Mouse (Mus musculus): Measurements from ENCODE around the gene Hsf3. TPM values are rescaled to one million over a fixed set of nuclear protein-coding genes. Genes with fewer than 3 reads are reported as not detected.

Gene Hsf3
- polyA plus RNA-seq (2014; fragmentation: Illumina TruSeq; extraction: RNeasy Lipid Tissue Mini Kit (QIAGEN cat#74804); ENCODE audit: low read depth, low replicate concordance) = not detected

DNA sequence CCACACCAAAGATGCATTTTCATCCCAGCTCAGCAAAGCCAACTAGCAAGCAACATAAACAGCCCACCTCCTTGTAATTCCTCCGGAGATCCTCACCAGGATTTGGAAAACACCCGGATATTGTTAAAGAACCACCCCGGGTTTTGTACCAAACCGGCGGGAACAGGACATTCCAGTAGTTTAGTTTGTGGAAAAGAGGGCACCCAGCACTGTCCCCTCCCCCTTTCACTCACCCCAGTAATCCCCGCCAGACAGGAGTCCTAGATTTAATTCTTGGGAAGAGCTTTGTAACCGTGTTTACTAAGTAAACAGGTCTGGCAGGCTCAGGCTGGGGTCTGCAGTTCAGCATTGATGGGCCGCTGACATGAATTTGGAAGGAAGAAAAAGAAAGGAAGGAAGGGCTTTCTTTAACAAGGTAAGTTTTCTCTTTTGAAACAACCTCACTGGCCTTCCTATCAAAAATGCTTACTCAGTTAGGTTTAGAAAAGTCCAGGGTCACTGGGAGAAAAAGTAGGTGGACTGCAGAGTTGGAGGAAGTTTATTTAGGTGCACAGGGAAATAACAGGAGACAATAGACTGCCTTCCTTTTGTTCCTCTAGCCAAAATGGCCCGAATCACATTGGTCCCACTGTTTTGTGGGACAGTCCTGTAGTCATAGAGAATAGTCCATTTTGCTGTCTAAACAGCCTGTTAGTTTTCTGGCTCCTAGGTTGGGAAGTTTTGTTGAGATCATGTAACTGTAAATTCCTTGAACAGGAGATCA, at the start of gene Hsf3:
Gene Hsf3 (minus strand): TSS at position 94 of the 763 bp plus-strand sequence.

DNA sequence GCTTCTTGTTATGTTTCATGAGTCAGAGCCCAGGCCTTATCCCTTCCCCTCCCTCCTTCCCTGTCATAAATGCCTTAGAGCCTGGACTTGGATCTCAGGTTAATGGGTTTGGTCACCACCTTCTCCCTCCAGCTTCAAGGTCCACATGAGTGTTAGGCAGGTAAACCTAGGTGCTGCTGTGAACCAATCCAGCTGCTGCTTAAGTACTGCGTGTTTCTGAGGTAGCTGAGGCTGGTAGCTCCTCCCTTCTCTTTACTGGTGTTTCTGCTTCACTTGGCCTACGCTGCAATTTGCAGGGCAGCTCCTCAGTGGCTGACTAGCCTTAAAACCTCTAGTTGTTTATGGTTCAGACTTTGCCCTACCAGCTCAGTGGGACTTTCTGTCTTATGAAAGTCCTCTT, 945 bp downstream of the Hsf3 start, which contains the start of gene Heph:
Gene Heph (plus strand): TSS at position 211 of the 400 bp plus-strand sequence.

DNA sequence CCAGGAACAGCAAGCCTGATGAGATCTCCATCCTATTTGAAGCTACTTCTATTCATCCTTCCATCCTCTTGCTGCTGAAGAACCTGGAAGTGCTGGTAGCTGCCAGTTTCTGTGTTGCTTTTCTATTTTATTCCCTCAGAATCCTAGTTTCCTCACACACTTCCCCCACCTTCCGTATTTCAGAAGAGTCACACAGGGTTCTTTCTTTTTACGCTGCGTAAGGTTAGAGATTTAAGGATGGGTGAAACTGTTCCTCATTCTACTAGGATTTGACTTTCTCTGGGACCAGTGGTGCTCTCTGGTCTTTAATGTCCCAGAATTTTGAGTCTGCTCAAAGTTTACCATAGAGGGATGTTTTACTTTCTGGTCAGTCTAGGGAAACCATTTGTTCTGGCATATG, 162.8 kb downstream of the Hsf3 start, which contains the start of gene Vsig4:
Gene Vsig4 (minus strand): TSS at position 101 of the 400 bp plus-strand sequence.

Other genes with a start within 250 kb of the Hsf3 start
- 99.3 TPM for gene Vsig4, start 162.9 kb downstream of the Hsf3 start, polyA plus RNA-seq (2014; fragmentation: Illumina TruSeq; extraction: RNeasy Lipid Tissue Mini Kit (QIAGEN cat#74804); ENCODE audit: low read depth, low replicate concordance)
- gene Heph, start 935 bp downstream of the Hsf3 start, polyA plus RNA-seq (2014; fragmentation: Illumina TruSeq; extraction: RNeasy Lipid Tissue Mini Kit (QIAGEN cat#74804); ENCODE audit: low read depth, low replicate concordance) = 1.5 TPM

All from liver, adult 10 weeks (tissue).